Mouse (Mus musculus): ENCODE data around the gene Vipr1. TPM values are rescaled to one million over a fixed set of nuclear protein-coding genes. Genes with fewer than 3 reads are reported as not detected.

Gene Vipr1
- polyA plus RNA-seq, 1 experiment from 2014 or later: 6.8 TPM

DNA sequence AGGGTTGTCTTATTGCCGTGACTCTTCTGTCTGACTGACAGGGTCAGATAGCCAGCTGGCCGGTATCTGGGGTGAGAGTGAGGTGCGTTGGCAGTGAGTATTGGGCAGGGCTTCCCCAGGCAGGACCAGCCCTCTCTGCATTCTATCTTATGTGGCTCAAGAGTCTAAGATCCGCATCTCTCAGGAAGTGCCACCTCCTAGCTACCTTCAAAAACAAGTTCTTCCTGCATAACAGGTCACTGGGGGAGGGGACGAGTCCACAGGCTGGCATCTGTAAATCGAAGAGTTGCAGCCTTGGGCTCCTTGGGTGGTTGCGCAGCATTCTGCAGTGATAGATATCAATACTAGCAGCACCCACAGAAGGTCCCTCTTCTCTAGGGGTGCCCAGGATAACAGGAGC lies 4.5 kb downstream of the Vipr1 start:
- no peaks in the 10 kb centered on the region for H3K36me3 ChIP-seq (ENCODE audit: control insufficient read depth, insufficient read depth, low read length)
- no peak overlapping the region for H3K9ac ChIP-seq (ENCODE audit: low read depth, low read length)
- H3K4me3 ChIP-seq (ENCODE audit: low read length): no peak overlapping the region
- H3K4me2 ChIP-seq (ENCODE audit: low read depth, low read length): no peak overlapping the region
- 57% methylated on average over 7 of the region's 7 CpGs for WGBS
- H3K27ac ChIP-seq (ENCODE audit: low read length): no peak overlapping the region
- ATAC-seq: no peak
- H3K27me3 ChIP-seq (replicated peaks; ENCODE audit: control insufficient read depth, insufficient read depth, low read length): peaks cover 15% of the 10 kb centered on the region
- no peaks in the 10 kb centered on the region for H3K9me3 ChIP-seq (ENCODE audit: control insufficient read depth, low read length)
- H3K4me1 ChIP-seq (ENCODE audit: control insufficient read depth, insufficient read depth, low read length): peaks cover 23% of the 10 kb centered on the region

DNA sequence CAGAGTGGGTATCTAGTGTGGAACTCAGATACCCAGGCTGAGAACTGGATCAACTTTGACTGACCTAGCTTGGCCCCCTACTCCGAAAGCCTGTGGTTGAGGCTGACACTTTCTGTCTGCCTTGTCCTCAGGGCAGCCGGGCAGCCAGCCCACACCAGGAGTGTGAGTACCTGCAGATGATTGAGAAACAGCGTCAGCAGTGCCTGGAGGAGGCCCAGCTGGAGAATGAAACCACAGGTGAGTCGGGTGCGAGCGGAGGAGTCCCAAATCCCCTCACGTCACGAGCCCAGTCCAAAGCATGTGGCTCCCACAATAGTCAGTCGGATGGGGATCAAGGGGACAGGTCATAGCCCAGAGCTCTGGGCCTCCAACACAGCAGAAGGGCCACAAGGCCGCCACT lies 11.2 kb downstream of the Vipr1 start:
- Histone ChIP-seq H3K4me3 (ENCODE audit: low read length) (no peak overlapping the region), H3K4me2 (ENCODE audit: low read depth, low read length) (no peak overlapping the region), H3K27ac (ENCODE audit: low read length) (no peak overlapping the region), H3K9ac (ENCODE audit: low read depth, low read length) (no peak overlapping the region), H3K27me3 (replicated peaks; ENCODE audit: control insufficient read depth, insufficient read depth, low read length) (no peaks in the 10 kb centered on the region), H3K4me1 (ENCODE audit: control insufficient read depth, insufficient read depth, low read length) (peaks cover 17% of the 10 kb centered on the region), H3K9me3 (ENCODE audit: control insufficient read depth, low read length) (no peaks in the 10 kb centered on the region), H3K36me3 (ENCODE audit: control insufficient read depth, insufficient read depth, low read length) (no peaks in the 10 kb centered on the region)
- no peak for ATAC-seq
- 88% methylated on average over 10 of the region's 10 CpGs for WGBS

DNA sequence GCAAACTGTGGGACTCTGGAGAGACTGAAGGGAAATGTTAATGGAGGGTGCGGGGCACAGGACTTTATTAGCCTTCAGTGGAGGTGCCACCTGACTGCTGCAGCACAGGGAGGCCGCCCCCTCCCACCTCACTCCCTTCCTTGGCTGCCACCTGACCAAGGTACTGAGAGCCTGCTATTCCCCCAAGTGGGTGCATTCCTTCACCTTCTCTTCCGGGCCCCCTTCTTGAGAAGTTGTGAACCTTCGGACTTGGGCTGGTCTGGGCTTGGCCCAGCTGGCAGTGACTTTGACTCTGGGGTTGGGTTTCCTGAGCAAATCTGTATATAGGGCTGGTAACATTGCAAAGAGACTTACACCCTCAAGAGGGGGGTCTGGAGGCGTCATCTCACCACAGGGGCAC lies 13.8 kb downstream of the Vipr1 start:
- no peaks in the 10 kb centered on the region for H3K36me3 ChIP-seq (ENCODE audit: control insufficient read depth, insufficient read depth, low read length)
- H3K4me2 ChIP-seq (ENCODE audit: low read depth, low read length): no peak overlapping the region
- peak; percentile 61 for ATAC-seq
- no peak overlapping the region for H3K9ac ChIP-seq (ENCODE audit: low read depth, low read length)
- peak overlapping the region; percentile 69 for H3K27ac ChIP-seq (ENCODE audit: low read length)
- no peaks in the 10 kb centered on the region for H3K27me3 ChIP-seq (replicated peaks; ENCODE audit: control insufficient read depth, insufficient read depth, low read length)
- 66% methylated on average over 5 of the region's 5 CpGs for WGBS
- H3K4me1 ChIP-seq (ENCODE audit: control insufficient read depth, insufficient read depth, low read length): peaks cover 15% of the 10 kb centered on the region
- no peaks in the 10 kb centered on the region for H3K9me3 ChIP-seq (ENCODE audit: control insufficient read depth, low read length)
- H3K4me3 ChIP-seq (ENCODE audit: low read length): no peak overlapping the region

DNA sequence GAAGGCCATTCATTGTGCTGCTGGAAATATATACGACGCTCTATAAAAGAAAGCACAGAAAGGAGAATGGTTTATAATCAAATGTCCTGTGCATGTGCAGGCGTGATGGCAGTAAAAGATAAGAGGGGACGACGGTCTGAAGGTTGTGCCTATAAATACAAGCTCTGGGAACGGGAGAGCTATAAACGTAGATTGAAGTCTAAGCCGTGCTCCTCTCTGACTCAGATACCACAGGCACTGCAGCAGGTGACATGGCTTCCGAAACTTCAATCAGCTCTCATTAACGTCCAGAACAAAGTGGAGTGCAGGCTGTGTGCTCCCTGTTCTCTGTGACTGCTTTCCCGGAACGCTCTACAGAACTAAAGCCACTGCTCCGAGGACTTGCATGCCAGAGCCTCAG lies 14.6 kb downstream of the Vipr1 start:
- Histone ChIP-seq H3K4me1 (ENCODE audit: control insufficient read depth, insufficient read depth, low read length) (peaks cover 14% of the 10 kb centered on the region), H3K36me3 (ENCODE audit: control insufficient read depth, insufficient read depth, low read length) (no peaks in the 10 kb centered on the region), H3K27me3 (replicated peaks; ENCODE audit: control insufficient read depth, insufficient read depth, low read length) (no peaks in the 10 kb centered on the region), H3K4me3 (ENCODE audit: low read length) (no peak overlapping the region), H3K9me3 (ENCODE audit: control insufficient read depth, low read length) (no peaks in the 10 kb centered on the region), H3K4me2 (ENCODE audit: low read depth, low read length) (no peak overlapping the region), H3K9ac (ENCODE audit: low read depth, low read length) (no peak overlapping the region), H3K27ac (ENCODE audit: low read length) (peak overlapping the region; percentile 83)
- WGBS: 34% methylated on average over 13 of the region's 13 CpGs
- peak; percentile 64 for ATAC-seq

DNA sequence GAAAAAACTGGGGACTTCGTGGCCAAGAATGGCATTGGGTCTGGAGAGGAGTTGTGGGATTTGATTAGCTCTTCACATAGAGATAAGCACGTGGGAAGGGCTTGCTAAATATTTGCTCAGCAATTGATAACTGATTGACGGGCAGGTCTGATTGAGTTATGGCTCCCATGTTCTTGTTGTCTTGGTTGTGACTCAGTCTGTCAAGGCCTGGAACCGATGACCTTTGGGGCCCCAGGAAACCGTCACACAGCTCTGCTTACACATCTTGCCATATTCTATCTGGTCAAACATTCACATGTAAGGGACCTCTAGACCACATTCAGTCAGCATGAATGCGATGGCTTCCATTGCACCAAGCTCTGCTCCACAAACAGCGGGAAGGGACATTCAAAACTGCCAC lies 15.7 kb downstream of the Vipr1 start:
- WGBS: 59% methylated on average over 7 of the region's 7 CpGs
- Histone ChIP-seq H3K4me3 (ENCODE audit: low read length) (no peak overlapping the region), H3K4me2 (ENCODE audit: low read depth, low read length) (no peak overlapping the region), H3K27ac (ENCODE audit: low read length) (peak overlapping the region; percentile 55; the same call in 1 of the 2 replicates), H3K9ac (ENCODE audit: low read depth, low read length) (no peak overlapping the region), H3K4me1 (ENCODE audit: control insufficient read depth, insufficient read depth, low read length) (peaks cover 14% of the 10 kb centered on the region), H3K27me3 (replicated peaks; ENCODE audit: control insufficient read depth, insufficient read depth, low read length) (no peaks in the 10 kb centered on the region), H3K36me3 (ENCODE audit: control insufficient read depth, insufficient read depth, low read length) (no peaks in the 10 kb centered on the region), H3K9me3 (ENCODE audit: control insufficient read depth, low read length) (no peaks in the 10 kb centered on the region)
- peak; percentile 61 for ATAC-seq

DNA sequence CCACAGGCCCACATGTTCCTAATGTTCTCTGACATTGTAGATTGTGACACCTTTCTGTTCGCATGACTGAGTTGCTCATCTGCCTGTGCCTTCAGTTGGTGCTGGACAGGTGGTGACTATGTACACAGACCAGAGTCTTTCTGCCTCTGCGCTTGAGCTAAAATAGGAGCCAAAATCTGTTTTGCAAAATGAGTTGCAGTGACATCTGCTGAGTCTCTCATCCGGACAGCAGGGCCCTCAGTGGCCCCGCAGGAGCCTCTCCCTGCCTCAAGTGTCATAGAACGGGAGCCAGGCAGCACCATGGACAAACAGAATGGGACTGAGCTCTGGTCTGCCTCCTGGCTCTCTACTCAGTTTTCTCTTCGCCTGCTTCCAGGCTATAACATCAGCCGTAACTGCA lies 17.3 kb downstream of the Vipr1 start:
- no peaks in the 10 kb centered on the region for H3K27me3 ChIP-seq (replicated peaks; ENCODE audit: control insufficient read depth, insufficient read depth, low read length)
- 79% methylated on average over 7 of the region's 7 CpGs for WGBS
- no peak overlapping the region for H3K9ac ChIP-seq (ENCODE audit: low read depth, low read length)
- no peak overlapping the region for H3K4me2 ChIP-seq (ENCODE audit: low read depth, low read length)
- no peak for ATAC-seq
- H3K9me3 ChIP-seq (ENCODE audit: control insufficient read depth, low read length): no peaks in the 10 kb centered on the region
- no peak overlapping the region for H3K4me3 ChIP-seq (ENCODE audit: low read length)
- no peak overlapping the region for H3K27ac ChIP-seq (ENCODE audit: low read length)
- H3K36me3 ChIP-seq (ENCODE audit: control insufficient read depth, insufficient read depth, low read length): no peaks in the 10 kb centered on the region
- peaks cover 14% of the 10 kb centered on the region for H3K4me1 ChIP-seq (ENCODE audit: control insufficient read depth, insufficient read depth, low read length)

- H3K4me3 ChIP-seq (ENCODE audit: low read length): no peak overlapping the region
- H3K27me3 ChIP-seq (replicated peaks; ENCODE audit: control insufficient read depth, insufficient read depth, low read length): no peaks in the 10 kb centered on the region; the same call in 1 of the 2 replicates
- no peaks in the 10 kb centered on the region for H3K9me3 ChIP-seq (ENCODE audit: control insufficient read depth, low read length)
- ATAC-seq: no peak
- H3K4me2 ChIP-seq (ENCODE audit: low read depth, low read length): no peak overlapping the region
- H3K4me1 ChIP-seq (ENCODE audit: control insufficient read depth, insufficient read depth, low read length): 0 out of 2 replicates have a peak, but pooled peaks cover 2% of the 10 kb centered on the region
- H3K9ac ChIP-seq (ENCODE audit: low read depth, low read length): no peak overlapping the region
- 68% methylated on average over 6 of the region's 6 CpGs for WGBS
- H3K27ac ChIP-seq (ENCODE audit: low read length): no peak overlapping the region
- H3K36me3 ChIP-seq (ENCODE audit: control insufficient read depth, insufficient read depth, low read length): no peaks in the 10 kb centered on the region
Measured at GRCm38 (mm10) chr9:121663467-121663866, 21.0 kb downstream of the Vipr1 start.

DNA sequence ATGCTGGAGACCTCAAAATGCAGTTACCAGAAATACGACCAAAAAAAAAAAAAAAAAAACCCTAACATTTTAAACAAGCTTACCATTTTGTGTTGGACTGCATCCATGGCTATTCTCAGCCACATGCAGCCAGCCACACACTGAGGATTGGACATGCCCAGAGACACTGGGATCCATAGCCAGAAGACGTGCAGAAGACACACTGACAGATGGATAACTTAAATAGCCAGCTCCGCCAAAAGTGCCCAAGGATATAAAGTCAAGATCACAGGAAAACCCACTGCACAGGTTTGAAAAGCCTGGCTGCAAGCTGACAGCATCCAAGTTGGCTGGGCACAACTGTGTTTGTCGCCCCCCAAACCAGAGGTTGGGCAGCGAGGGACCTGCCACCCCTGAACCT lies 21.6 kb downstream of the Vipr1 start:
- H3K4me3 ChIP-seq (ENCODE audit: low read length): no peak overlapping the region
- H3K4me1 ChIP-seq (ENCODE audit: control insufficient read depth, insufficient read depth, low read length): peaks cover 2% of the 10 kb centered on the region; the same call in 1 of the 2 replicates
- no peak overlapping the region for H3K27ac ChIP-seq (ENCODE audit: low read length)
- no peak overlapping the region for H3K4me2 ChIP-seq (ENCODE audit: low read depth, low read length)
- H3K36me3 ChIP-seq (ENCODE audit: control insufficient read depth, insufficient read depth, low read length): no peaks in the 10 kb centered on the region
- no peak for ATAC-seq
- 85% methylated on average over 5 of the region's 5 CpGs for WGBS
- H3K9ac ChIP-seq (ENCODE audit: low read depth, low read length): no peak overlapping the region
- no peaks in the 10 kb centered on the region; the same call in 1 of the 2 replicates for H3K27me3 ChIP-seq (replicated peaks; ENCODE audit: control insufficient read depth, insufficient read depth, low read length)
- H3K9me3 ChIP-seq (ENCODE audit: control insufficient read depth, low read length): no peaks in the 10 kb centered on the region

DNA sequence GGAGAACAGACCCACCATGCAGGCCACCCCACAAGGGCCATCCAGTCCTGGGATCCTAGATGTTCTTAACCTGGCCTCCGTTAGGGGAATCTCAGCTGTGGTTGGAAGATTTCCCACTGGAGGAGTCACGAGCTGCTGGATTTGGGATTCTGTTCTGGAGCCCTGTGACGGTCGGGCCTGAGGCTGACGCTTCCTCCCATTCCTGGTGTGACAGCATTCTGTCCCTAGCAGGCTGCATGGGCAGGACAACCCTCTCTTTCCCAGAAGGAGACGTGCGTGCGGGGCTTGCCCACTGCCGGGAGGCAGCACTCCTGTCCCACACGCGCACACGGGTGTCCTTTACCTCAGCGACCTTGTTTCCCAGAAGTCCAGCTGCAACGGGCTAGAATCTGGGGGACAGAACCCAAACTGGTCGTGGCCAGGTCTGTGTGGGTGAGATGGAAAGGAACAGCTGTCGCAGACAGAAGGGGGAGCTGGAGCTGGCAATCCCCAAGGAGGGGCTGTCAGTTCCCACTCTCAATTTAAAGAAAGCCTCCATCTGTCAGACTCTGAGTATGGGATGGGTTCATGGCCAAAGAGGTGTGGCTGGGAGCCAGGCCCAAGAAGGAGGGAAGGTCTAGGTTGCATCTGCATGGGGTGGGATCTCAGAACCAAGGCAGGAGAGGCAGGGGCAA lies 24.6 kb downstream of the Vipr1 start:
- 68% methylated on average over 16 of the region's 16 CpGs for WGBS
- Histone ChIP-seq H3K4me2 (ENCODE audit: low read depth, low read length) (no peak overlapping the region), H3K36me3 (ENCODE audit: control insufficient read depth, insufficient read depth, low read length) (no peaks in the 10 kb centered on the region), H3K9me3 (ENCODE audit: control insufficient read depth, low read length) (no peaks in the 10 kb centered on the region), H3K9ac (ENCODE audit: low read depth, low read length) (0 out of 2 replicates have a peak overlapping the region, but pooled peaks have one; percentile 13), H3K27me3 (replicated peaks; ENCODE audit: control insufficient read depth, insufficient read depth, low read length) (peaks cover 4% of the 10 kb centered on the region; the same call in 1 of the 2 replicates), H3K4me1 (ENCODE audit: control insufficient read depth, insufficient read depth, low read length) (peaks cover 15% of the 10 kb centered on the region), H3K4me3 (ENCODE audit: low read length) (no peak overlapping the region), H3K27ac (ENCODE audit: low read length) (no peak overlapping the region)
- no peak for ATAC-seq

DNA sequence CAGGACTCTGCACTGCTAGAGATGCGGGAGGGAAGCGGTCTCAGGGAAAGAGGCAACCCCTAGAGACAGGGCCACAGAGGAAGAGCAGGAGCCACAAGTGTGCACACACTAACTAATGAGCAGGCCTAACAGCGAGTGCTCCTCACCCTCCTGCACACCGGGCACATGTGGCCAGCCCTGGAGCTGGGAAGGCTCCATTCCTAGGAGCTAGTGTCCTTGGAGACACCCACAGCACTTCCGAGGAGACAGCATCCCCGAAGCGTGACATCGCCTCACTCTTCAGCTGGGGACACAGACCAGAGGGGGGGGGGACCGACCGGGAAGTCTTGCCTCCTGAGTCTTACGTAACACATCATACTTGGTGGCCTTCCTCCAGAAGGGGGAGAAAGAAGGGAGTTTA lies 25.3 kb downstream of the Vipr1 start:
- Histone ChIP-seq H3K36me3 (ENCODE audit: control insufficient read depth, insufficient read depth, low read length) (no peaks in the 10 kb centered on the region), H3K9ac (ENCODE audit: low read depth, low read length) (peak overlapping the region; percentile 13; the same call in 1 of the 2 replicates), H3K4me1 (ENCODE audit: control insufficient read depth, insufficient read depth, low read length) (peaks cover 21% of the 10 kb centered on the region), H3K27me3 (replicated peaks; ENCODE audit: control insufficient read depth, insufficient read depth, low read length) (peaks cover 4% of the 10 kb centered on the region; the same call in 1 of the 2 replicates), H3K27ac (ENCODE audit: low read length) (no peak overlapping the region), H3K9me3 (ENCODE audit: control insufficient read depth, low read length) (no peaks in the 10 kb centered on the region), H3K4me3 (ENCODE audit: low read length) (no peak overlapping the region), H3K4me2 (ENCODE audit: low read depth, low read length) (no peak overlapping the region)
- no peak for ATAC-seq
- 77% methylated on average over 11 of the region's 11 CpGs for WGBS

All from intestine, embryonic 16.5 days (tissue).